Mouse (Mus musculus): ENCODE measurements around the gene Foxc2.

GRCm38 (mm10) chr8:121107668-121108656 is 8.0 kb upstream of the Foxc2 start, which contains the start of gene Mthfsd:
- peak; percentile 78 for TF ChIP-seq POLR2A (IDR thresholded peaks at IDR 0.05; ENCODE audit: borderline replicate concordance, control insufficient read depth, low read depth, low read length)
- peak; percentile 22; the same call in 1 of the 2 replicates for TF ChIP-seq CTCF (IDR thresholded peaks at IDR 0.05; ENCODE audit: control insufficient read depth, insufficient read depth, low read length)

All from bone marrow, adult 2 months (tissue).